Mouse (Mus musculus): Measurements from ENCODE around the gene Col13a1. TPM values are rescaled to one million over a fixed set of nuclear protein-coding genes. Genes with fewer than 3 reads are reported as not detected.

Gene Col13a1
- polyA plus RNA-seq, 1 experiment from 2014 or later: 2.5 TPM

DNA sequence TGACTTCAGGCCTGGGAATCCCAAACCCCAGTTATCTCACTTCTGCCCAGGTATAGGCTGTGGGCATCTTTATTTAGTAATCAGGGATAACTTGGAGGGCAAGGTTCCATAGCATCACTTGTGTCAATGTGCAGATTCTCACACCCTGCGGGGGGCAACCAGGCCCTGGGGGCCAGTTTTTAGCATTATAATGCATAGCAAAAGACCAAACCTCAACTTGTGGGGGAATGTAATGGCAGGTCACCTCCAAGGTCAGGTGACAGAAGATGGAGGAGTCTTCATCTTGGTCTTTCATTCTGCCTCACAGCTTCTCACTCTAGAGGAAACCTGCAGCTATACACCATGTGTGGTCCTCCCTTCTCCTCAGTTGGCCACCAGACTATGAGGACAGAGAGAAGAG is 20.9 kb upstream of the Col13a1 start:
- Histone ChIP-seq H3K4me2 (no peak overlapping the region), H3K27ac (replicated peaks) (no peak overlapping the region), H3K9ac (no peak overlapping the region), H3K4me3 (no peak overlapping the region), H3K27me3 (no peaks in the 10 kb centered on the region), H3K36me3 (no peaks in the 10 kb centered on the region), H3K4me1 (replicated peaks) (no peaks in the 10 kb centered on the region), H3K9me3 (no peaks in the 10 kb centered on the region)
- WGBS: 75% methylated on average over 1 of the region's 1 CpGs
- ATAC-seq (ENCODE audit: low FRiP score, low read depth): no peak

DNA sequence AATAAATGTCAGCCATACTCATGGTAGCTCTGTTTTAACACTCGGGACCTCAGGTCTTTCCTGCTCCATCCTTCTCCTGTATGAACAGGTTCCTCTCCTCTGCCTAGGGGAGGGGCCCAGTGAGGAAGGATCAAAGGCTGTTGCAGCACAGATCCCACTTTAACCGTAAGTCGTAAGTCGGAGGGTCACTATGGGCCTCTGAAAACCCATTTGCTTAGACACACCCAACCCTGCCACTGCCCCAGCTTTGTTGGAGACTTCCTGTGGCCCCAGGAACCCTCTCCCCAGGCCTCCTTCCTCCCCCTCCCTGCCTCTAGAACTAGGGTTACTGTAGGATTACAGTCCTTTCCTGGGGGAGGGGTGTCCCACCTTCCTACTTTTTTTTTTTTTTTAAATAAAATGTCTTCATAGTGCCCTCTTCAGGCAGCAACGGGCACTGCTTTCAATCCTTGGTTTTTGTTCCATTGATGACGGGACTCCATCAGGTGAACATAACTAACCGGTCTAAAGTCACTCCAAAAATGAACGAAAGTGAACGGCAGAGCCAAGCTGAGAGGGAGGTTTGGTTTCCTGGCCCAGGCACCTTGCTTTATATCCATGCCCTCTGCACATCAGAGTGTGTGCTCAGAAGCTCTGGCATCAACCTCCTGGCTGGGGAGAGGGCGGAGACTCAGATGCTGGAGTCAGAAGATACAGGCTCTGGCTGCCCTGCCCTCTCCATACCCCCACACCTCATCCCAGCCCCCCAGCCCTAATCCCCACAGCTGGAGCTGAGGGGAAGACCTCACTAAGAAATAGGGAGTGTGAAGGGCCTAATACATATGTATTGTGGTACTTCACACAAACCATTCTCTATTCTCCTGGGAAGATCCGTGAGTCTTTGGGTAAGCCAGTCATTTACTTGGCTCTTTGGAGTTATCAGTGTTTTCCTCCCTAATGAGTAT is 12.8 kb upstream of the Col13a1 start:
- Histone ChIP-seq H3K27ac (replicated peaks) (no peak overlapping the region), H3K4me3 (no peak overlapping the region), H3K4me1 (replicated peaks) (no peaks in the 10 kb centered on the region), H3K9ac (no peak overlapping the region), H3K4me2 (no peak overlapping the region), H3K9me3 (no peaks in the 10 kb centered on the region), H3K27me3 (no peaks in the 10 kb centered on the region), H3K36me3 (no peaks in the 10 kb centered on the region)
- WGBS: 34% methylated on average over 11 of the region's 11 CpGs
- ATAC-seq (ENCODE audit: low FRiP score, low read depth): no peak

DNA sequence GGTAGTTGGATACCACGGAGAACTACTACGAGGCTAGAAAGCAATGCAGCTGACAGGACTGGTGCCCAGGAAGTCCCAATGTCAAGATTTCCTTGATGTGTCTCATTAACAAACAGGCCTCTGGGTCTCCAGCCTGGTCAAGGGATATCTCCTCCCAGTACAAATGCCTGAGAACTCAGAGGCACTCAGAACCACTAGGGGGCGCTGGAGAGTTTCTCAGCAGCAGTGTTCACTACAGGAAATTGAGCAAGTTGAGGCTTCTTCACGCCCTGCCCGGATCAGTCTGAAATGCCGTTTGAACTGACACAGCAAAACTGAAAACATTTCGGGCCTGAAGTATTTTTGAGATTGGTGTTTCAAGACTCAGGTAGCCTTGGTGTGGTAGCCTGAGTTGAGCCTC is 1.5 kb upstream of the Col13a1 start:
- Histone ChIP-seq H3K4me2 (no peak overlapping the region), H3K9me3 (no peaks in the 10 kb centered on the region), H3K27ac (replicated peaks) (no peak overlapping the region), H3K9ac (no peak overlapping the region), H3K4me1 (replicated peaks) (peaks cover 21% of the 10 kb centered on the region), H3K4me3 (no peak overlapping the region), H3K36me3 (no peaks in the 10 kb centered on the region), H3K27me3 (peaks cover 65% of the 10 kb centered on the region)
- WGBS: under 1% methylated on average over 7 of the region's 7 CpGs
- 0 out of 2 replicates have a peak, but pooled peaks have one; percentile 55 for ATAC-seq (ENCODE audit: low FRiP score, low read depth)

DNA sequence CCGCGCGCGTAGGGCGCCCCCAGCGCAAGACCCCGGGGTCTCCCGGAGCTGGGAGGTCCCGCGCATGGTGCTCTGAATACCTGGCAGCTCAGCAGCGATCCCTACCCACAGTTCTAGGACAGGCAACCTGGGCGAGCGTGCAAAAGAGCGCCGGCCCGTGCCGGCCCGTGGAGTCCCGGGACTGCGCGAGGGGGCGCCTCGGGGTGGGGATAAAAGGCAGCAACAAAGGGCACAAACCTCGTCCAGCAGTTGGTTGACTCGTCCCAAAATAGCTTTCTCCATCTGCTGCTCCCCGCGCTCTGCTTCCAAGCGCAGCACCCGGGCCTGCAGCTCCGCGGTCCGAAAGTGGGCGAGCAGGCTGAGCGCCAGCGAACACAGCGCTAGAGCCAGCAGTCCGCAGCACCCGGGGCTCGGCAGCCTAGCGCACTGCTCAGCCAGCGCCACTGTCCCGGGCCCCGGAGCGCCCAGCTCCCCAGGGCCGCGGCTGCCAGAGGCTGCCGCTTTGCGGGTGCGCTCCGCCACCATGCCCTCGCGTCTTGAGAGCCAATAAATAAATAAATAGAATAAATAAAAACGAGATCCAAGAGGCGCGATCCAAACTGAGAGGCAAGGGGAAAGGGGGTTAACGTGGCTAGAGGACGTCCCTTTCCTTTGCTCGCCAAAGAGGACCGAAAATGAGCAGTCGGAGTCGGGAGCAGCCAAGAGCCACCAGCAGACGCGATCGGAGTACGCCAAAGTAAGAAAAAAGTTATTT is 619 bp downstream of the Col13a1 start:
- peaks cover 21% of the 10 kb centered on the region for H3K4me1 ChIP-seq (replicated peaks)
- H3K27me3 ChIP-seq: peaks cover 69% of the 10 kb centered on the region
- no peak overlapping the region for H3K27ac ChIP-seq (replicated peaks)
- H3K36me3 ChIP-seq: no peaks in the 10 kb centered on the region
- under 1% methylated on average over 65 of the region's 65 CpGs for WGBS
- ATAC-seq (ENCODE audit: low FRiP score, low read depth): no peak
- H3K9me3 ChIP-seq: no peaks in the 10 kb centered on the region
- peak overlapping the region; percentile 80 for H3K4me2 ChIP-seq
- H3K9ac ChIP-seq: peak overlapping the region; percentile 35; the same call in 1 of the 2 replicates
- H3K4me3 ChIP-seq: peak overlapping the region; percentile 41

DNA sequence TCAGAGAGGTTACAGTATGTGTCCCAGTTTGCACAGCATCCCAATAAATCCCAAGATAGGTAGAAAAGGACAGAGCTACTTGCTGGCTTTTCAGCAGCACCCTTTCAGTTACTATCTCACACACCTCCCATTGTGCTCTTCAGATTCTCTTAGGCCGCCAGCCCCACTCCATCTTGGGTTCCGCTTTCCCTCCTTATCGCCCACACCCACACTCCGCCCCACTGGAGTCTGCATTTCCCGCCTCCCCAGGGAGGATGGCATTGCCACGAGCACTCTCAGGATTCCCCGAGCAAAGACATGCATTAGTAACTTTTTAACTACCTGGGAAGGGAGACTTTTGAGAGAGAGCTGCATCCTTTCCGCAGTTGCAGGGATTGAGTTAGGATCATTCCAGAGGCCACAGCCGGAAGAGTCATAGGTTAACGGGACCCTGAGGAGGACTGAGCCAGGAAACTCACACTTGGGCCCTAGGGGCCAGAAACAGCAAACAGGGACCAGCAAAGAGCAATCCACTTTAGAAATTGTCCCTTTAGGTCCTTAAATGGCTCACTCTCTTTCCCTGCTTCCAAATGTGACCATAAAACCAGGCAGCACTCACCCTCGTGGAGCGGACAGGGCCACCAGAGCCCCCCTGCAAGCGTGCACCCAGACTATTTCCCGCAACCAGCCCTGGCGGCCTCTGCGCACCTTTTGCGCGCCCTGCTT is 1.4 kb downstream of the Col13a1 start:
- peaks cover 69% of the 10 kb centered on the region for H3K27me3 ChIP-seq
- H3K4me3 ChIP-seq: peak overlapping the region; percentile 41
- WGBS: 4% methylated on average over 18 of the region's 18 CpGs
- no peak for ATAC-seq (ENCODE audit: low FRiP score, low read depth)
- H3K4me2 ChIP-seq: peak overlapping the region; percentile 80
- H3K27ac ChIP-seq (replicated peaks): no peak overlapping the region
- no peaks in the 10 kb centered on the region for H3K36me3 ChIP-seq
- H3K4me1 ChIP-seq (replicated peaks): peaks cover 21% of the 10 kb centered on the region
- 0 out of 2 replicates have a peak overlapping the region, but pooled peaks have one; percentile 35 for H3K9ac ChIP-seq
- H3K9me3 ChIP-seq: no peaks in the 10 kb centered on the region

DNA sequence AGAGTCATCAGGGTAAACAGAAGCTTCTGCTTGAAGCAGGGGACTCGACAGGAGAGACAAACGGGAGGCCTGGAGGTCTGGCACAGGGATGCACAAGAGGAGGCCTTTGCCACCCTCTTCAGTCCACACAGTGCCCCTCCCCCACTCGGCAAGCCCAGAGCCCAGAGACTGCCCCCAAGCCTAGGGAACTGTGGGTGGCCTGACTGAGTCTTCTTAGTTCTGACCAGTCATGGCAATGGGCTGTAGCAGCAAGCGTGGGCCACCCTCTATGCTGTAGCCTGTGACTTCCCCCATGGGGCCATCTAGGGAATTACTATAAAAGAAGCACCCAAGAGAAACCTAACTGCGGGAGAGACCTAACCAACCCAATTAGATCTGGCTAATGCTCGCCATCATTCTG is 1.9 kb downstream of the Col13a1 start:
- 11% methylated on average over 6 of the region's 6 CpGs for WGBS
- Histone ChIP-seq H3K4me3 (no peak overlapping the region), H3K36me3 (no peaks in the 10 kb centered on the region), H3K9me3 (no peaks in the 10 kb centered on the region), H3K27ac (replicated peaks) (no peak overlapping the region), H3K4me2 (no peak overlapping the region), H3K9ac (no peak overlapping the region), H3K4me1 (replicated peaks) (peaks cover 23% of the 10 kb centered on the region), H3K27me3 (peaks cover 69% of the 10 kb centered on the region)
- ATAC-seq (ENCODE audit: low FRiP score, low read depth): no peak

DNA sequence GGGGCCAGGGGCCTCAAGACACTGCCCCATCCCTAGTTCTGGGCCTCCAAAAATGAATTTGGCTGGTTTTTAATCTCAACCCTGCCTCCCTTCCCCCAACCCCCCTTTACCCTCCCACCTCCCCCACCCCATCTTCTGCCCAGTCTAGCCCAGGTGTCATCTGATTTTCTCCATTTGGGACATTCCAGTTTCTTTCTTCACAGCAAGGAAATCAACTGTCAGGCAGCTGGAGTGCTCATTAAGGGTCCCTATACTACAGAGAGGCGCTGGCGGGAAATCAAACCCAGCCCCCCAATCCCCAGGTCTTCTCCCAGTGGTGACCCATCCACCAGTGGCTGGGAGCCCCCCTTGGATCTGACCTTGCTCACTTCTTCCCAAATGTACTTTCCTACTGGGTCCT is 4.3 kb downstream of the Col13a1 start:
- WGBS: 72% methylated on average over 2 of the region's 2 CpGs
- H3K27me3 ChIP-seq: peaks cover 49% of the 10 kb centered on the region

DNA sequence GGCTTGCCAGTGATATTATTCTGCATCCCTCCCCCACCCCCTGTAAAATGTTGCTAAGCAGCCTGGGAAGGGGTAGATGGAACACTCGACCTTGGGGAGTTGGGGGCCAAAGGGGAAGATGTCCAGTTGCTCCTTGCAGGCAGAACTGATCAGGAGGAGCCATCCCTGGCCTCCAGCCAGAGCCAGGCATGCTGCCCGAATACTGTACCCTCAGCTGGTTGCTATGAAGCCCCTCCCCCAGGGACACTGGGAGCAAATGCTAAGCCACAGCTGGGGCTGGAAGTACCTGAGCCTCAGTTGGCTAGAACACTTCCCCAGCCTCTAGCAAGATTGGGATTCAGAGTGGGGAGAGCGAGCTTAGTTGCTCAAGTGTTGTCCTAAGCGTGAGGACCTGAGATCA is 6.9 kb downstream of the Col13a1 start:
- WGBS: 14% methylated on average over 4 of the region's 4 CpGs
- no peak overlapping the region for H3K9ac ChIP-seq
- no peaks in the 10 kb centered on the region for H3K9me3 ChIP-seq
- peaks cover 4% of the 10 kb centered on the region for H3K4me1 ChIP-seq (replicated peaks)
- no peaks in the 10 kb centered on the region for H3K36me3 ChIP-seq
- peaks cover 24% of the 10 kb centered on the region for H3K27me3 ChIP-seq
- ATAC-seq (ENCODE audit: low FRiP score, low read depth): no peak
- H3K4me3 ChIP-seq: no peak overlapping the region
- H3K27ac ChIP-seq (replicated peaks): no peak overlapping the region
- H3K4me2 ChIP-seq: no peak overlapping the region

More for the DNA sequence above, 4.3 kb downstream of the Col13a1 start:
- Histone ChIP-seq H3K4me1 (replicated peaks) (peaks cover 25% of the 10 kb centered on the region), H3K9me3 (no peaks in the 10 kb centered on the region), H3K9ac (no peak overlapping the region), H3K4me2 (no peak overlapping the region), H3K27ac (replicated peaks) (no peak overlapping the region), H3K36me3 (no peaks in the 10 kb centered on the region), H3K4me3 (no peak overlapping the region)
- no peak for ATAC-seq (ENCODE audit: low FRiP score, low read depth)

DNA sequence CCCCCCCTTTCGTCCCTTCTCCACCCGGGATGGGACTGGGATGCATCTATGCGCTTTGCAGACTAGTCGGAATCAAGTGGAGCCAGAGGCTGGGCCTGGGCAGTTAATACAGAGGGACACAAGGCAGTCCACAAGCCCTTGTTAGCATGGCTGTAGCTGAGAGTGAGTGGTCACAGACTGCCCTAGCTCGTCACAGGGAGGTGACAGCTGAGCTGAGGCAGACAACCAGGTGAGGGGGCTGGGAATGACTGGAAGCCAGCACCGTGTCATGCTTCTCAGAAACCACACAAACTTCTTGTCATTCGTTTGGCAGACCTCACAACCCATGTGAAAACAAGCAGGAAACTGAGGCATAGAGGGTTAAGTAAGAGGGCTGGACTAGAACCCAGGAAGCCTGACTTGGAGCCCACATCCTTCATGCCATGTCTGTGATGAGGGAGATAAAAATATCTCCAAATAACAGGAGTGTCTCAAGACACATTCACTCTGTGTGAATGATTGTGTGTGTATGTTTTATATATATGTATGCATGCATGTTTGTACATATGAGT is 10.8 kb downstream of the Col13a1 start:
- WGBS: 80% methylated on average over 7 of the region's 7 CpGs
- ATAC-seq (ENCODE audit: low FRiP score, low read depth): no peak

DNA sequence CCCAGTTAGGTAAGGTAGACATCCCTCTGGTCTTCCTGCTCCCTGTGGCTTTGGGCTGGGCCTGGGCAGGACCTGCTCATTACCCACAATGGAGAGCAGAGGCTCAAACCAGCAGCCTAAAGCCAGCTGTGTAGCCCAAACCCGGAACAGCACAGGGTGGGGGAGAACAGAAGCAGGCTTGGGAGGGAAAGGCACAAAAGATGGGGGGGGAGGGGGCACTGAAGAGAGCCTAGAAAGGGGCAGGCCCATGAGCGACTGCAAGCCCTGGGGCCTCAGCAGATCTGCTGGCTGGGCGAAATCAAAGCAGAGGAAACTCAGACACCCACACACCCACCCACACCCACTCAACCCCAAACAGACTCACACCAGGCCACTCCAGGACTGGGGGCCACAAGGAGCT is 11.7 kb downstream of the Col13a1 start:
- Histone ChIP-seq H3K9ac (no peak overlapping the region), H3K27me3 (peaks cover 4% of the 10 kb centered on the region; the same call in 1 of the 2 replicates), H3K9me3 (no peaks in the 10 kb centered on the region), H3K27ac (replicated peaks) (no peak overlapping the region), H3K4me2 (no peak overlapping the region), H3K36me3 (no peaks in the 10 kb centered on the region), H3K4me3 (no peak overlapping the region), H3K4me1 (replicated peaks) (peaks cover 11% of the 10 kb centered on the region)
- ATAC-seq (ENCODE audit: low FRiP score, low read depth): no peak
- 59% methylated on average over 3 of the region's 3 CpGs for whole genome bisulfite sequencing

More for the DNA sequence above, 10.8 kb downstream of the Col13a1 start:
- Histone ChIP-seq H3K9me3 (no peaks in the 10 kb centered on the region), H3K36me3 (no peaks in the 10 kb centered on the region), H3K27ac (replicated peaks) (no peak overlapping the region), H3K4me2 (no peak overlapping the region), H3K4me3 (no peak overlapping the region), H3K4me1 (replicated peaks) (peaks cover 11% of the 10 kb centered on the region), H3K27me3 (peaks cover 4% of the 10 kb centered on the region; the same call in 1 of the 2 replicates), H3K9ac (no peak overlapping the region)

DNA sequence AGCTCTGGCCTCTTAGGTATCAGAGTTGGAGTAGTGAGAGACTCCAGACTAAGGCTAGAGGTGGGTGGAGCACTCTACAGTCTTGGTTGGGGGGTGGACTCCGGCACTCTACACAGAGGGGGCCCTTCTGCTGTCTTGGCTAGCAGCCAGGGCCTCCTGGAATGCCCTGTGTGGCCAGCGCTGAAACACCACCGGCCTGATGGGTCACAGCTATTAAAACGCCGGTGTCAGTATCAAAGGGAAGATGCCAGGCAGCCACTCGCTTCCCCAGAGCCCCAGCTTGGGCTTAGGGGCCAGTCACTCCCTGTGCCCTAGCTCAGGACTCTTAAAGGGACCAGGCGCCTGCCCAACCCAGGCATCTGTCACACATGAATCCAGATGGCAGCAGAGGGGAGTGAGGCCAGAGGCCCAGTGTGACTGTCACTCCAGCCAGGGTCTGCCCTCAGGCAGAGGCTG is 13.5 kb downstream of the Col13a1 start:
- Histone ChIP-seq H3K4me3 (no peak overlapping the region), H3K36me3 (no peaks in the 10 kb centered on the region), H3K9ac (no peak overlapping the region), H3K4me1 (replicated peaks) (peaks cover 7% of the 10 kb centered on the region; the same call in 1 of the 2 replicates), H3K27me3 (no peaks in the 10 kb centered on the region), H3K4me2 (no peak overlapping the region), H3K27ac (replicated peaks) (0 out of 2 replicates have a peak overlapping the region, but pooled peaks have one; percentile 3), H3K9me3 (no peaks in the 10 kb centered on the region)
- 26% methylated on average over 7 of the region's 7 CpGs for WGBS
- ATAC-seq (ENCODE audit: low FRiP score, low read depth): peak; percentile 72; the same call in 1 of the 2 replicates

All from hindbrain, embryonic 15.5 days (tissue).